Mouse (Mus musculus) small intestine, adult 2 months (tissue): ENCODE data around the gene Csf2. TPM values are rescaled to one million over a fixed set of nuclear protein-coding genes. Genes with fewer than 3 reads are reported as not detected.
A peak's percentile ranks its signal among the peaks of the same experiment; 100 is the strongest.

Source experiments
- H3K27ac ChIP-seq: fragments of 200-500 bp; 2 replicates; pipeline ENCODE4 v1.5.1; 2012; ENCODE audit warnings: low read depth, low read length, control low read depth, inconsistent platforms; ENCODE audit not compliant: insufficient read depth
- H3K27me3 ChIP-seq: fragments of 200-500 bp; 2 replicates; pipeline ENCODE4 v1.6.1; 2012; ENCODE audit warnings: mild to moderate bottlenecking, moderate library complexity, low read length, inconsistent platforms; ENCODE audit not compliant: control insufficient read depth, insufficient read depth
- H3K36me3 ChIP-seq: fragments of 200-500 bp; 2 replicates; pipeline ENCODE4 v1.6.1; 2012; ENCODE audit warnings: mild to moderate bottlenecking, low read length, control low read depth, inconsistent platforms; ENCODE audit not compliant: control insufficient read depth, insufficient read depth
- H3K4me1 ChIP-seq: fragments of 200-500 bp; 2 replicates; pipeline ENCODE4 v1.6.1; 2012; ENCODE audit warnings: low read length, inconsistent platforms, mixed read lengths; ENCODE audit not compliant: control insufficient read depth, insufficient read depth, insufficient read length
- H3K4me3 ChIP-seq: fragments of 200-500 bp; 2 replicates; pipeline ENCODE4 v1.5.1; 2012; ENCODE audit warnings: low read depth, mild to moderate bottlenecking, control low read depth, inconsistent platforms, low read length, moderate library complexity
- CTCF ChIP-seq: fragments of 200-500 bp; IDR thresholded peaks from 2 replicates; pipeline ENCODE4 v1.5.1; 2012; ENCODE audit warnings: low read depth, mild to moderate bottlenecking, control low read depth, inconsistent platforms, low read length, moderate library complexity, mixed read lengths; ENCODE audit not compliant: insufficient replicate concordance, insufficient read length; ENCODE audit errors: extremely low read depth
- POLR2A ChIP-seq: fragments of 200-500 bp; IDR thresholded peaks from 2 replicates; pipeline ENCODE4 v1.6.1; 2012; ENCODE audit warnings: low read depth, mild to moderate bottlenecking, control low read depth, inconsistent platforms, low read length, moderate library complexity
- WGBS: fragments of 180-500 bp; shearing (Covaris S2); methylation state at CpG from one replicate; pipeline ENCODE4 v1.1.7; 2018; 5-methylcytosine and 5-hydroxymethylcytosine counted together
- polyA plus RNA-seq: library from polyadenylated mRNA; depleted of rRNA; stranded (reverse); fragments of >200 nt; gene quantifications from 2 replicates; pipeline ENCODE4 v1.2.3, GENCODE M21; 2012

Csf2 gene
- polyA plus RNA-seq, 1 experiment, result 0.22 TPM

DNA sequence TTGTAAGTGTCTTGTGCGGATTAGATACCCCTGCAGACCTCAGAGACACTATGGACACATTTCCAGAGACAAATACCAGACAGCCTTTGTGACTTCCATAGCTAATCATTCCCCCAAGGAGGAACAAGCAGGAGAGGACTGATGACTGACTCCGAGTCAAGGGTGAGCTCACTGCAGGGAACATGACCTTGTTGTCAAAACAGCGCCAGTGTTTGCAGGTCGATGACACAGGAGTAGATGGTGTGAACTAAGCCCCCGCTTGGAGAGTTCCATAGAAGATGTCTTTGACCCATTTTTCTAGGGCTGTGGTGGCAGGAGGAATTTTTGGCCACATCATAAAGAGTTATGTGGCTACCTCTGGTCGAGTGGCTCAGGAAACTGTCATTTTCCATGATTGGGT lies 33.4 kb downstream of the Csf2 start:
- Histone ChIP-seq H3K27ac (no peak overlapping the region), H3K36me3 (no peaks in the 10 kb centered on the region), H3K4me1 (peaks cover 2% of the 10 kb centered on the region; the same call in 1 of the 2 replicates), H3K4me3 (no peak overlapping the region), H3K27me3 (no peaks in the 10 kb centered on the region)
- TF ChIP-seq POLR2A (no peak), CTCF (no peak)
- WGBS, result 71% methylated on average over 6 of the region's 6 CpGs

DNA sequence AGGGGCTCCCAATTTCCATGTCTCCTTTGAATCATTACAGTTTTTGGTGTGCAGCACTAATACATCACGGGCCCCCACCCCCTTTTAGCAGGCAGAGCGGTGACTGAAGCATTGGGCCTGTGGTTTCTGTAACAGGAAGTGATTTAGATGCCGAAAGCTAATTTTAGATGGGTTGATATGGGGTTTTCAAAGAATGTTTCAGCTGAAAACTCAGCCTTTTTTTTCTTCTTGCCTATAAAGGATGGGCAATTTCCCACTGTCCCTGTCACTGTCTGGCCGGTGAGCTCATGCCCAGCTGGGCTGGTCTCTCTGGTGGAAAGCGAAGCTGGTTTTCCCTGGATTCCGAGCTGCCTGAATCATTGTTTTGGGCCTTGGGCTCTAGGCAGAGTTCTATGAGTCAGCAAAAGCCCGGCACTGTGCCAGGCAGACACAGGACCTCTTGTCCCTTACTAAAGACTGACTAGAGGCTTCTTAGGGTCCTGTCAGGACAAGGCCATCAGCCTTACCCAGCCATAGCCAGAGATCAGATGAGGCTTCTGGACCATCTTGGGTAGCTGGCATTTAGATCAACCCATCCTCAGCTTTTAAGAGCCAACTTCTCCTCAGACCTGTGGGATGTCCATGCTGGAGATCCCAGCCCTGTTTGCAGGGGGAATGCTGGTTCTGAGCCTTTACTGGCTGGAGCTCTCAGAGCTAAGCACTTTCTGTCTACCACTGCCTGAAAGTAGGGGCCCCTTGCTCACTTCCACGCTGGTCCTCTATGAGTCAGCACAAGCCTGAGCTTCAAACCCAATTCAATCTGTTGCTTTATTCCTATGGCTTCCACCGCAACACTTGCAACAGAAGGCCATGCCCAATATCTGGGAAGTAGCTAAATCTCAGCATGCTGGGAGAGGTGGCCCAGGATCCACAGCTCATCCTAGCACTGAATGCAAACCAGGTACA lies 34.7 kb downstream of the Csf2 start:
- Histone ChIP-seq H3K27me3 (no peaks in the 10 kb centered on the region), H3K27ac (peak overlapping the region; percentile 54), H3K36me3 (no peaks in the 10 kb centered on the region), H3K4me3 (no peak overlapping the region), H3K4me1 (peaks cover 2% of the 10 kb centered on the region; the same call in 1 of the 2 replicates)
- 65% methylated on average over 9 of the region's 9 CpGs for WGBS
- TF ChIP-seq CTCF (no peak), POLR2A (no peak)

DNA sequence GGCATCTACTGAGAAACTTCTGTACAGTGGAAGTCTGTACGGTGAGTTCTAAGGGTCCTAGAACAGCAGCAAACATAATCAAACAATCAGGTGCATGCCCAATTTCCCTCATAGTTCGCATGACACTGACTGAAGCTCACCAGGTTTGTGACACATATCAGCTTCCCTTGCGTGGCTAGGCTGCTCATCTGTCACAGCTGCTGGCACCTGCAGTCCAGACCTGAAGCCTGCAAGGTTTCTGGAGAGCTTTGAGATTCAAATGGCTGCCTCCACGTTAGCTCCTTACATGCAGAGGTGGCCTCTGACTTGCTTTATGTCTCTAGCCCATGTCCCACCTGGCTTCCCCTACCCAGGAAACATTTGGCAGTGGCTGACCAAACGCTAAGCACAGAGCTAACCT lies 35.8 kb downstream of the Csf2 start:
- peaks cover 2% of the 10 kb centered on the region; the same call in 1 of the 2 replicates for H3K4me1 ChIP-seq
- no peaks in the 10 kb centered on the region for H3K36me3 ChIP-seq
- no peak for TF ChIP-seq POLR2A
- TF ChIP-seq CTCF, result no peak
- no peak overlapping the region for H3K27ac ChIP-seq
- 72% methylated on average over 5 of the region's 5 CpGs for WGBS
- no peak overlapping the region for H3K4me3 ChIP-seq
- H3K27me3 ChIP-seq, result no peaks in the 10 kb centered on the region

DNA sequence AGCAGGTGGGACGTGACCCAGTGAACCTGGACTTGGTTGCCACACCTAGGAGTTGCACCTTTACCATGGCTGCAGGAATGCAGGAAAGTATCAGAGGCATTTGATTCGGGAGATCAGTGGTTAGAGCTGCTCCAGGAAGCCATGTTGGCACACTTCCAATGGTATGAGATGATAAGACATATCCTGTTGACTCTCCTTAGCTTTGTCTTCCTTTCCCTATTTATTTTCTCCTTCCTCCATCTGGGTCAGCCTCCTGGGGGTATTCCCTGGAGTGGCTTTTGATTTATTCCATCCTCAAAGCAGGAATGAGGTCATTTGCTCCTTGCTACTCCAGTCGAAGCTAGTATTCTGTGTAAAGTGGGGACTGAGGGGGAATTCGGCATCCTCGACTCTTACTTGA lies 42.5 kb downstream of the Csf2 start:
- no peak overlapping the region for H3K27ac ChIP-seq
- WGBS, result 53% methylated on average over 5 of the region's 5 CpGs
- H3K36me3 ChIP-seq, result no peaks in the 10 kb centered on the region
- TF ChIP-seq POLR2A (no peak), CTCF (no peak)
- H3K27me3 ChIP-seq, result no peaks in the 10 kb centered on the region
- H3K4me1 ChIP-seq, result peaks cover 3% of the 10 kb centered on the region; the same call in 1 of the 2 replicates
- no peak overlapping the region for H3K4me3 ChIP-seq

- TF ChIP-seq POLR2A (no peak), CTCF (no peak)
- Histone ChIP-seq H3K36me3 (no peaks in the 10 kb centered on the region), H3K4me3 (no peak overlapping the region), H3K27me3 (no peaks in the 10 kb centered on the region), H3K27ac (no peak overlapping the region), H3K4me1 (peaks cover 3% of the 10 kb centered on the region; the same call in 1 of the 2 replicates)
- 80% methylated on average over 6 of the region's 6 CpGs for WGBS
These were observed 44.1 kb downstream of the Csf2 start for GRCm38 (mm10) chr11:54205366-54205765.

GRCm38 (mm10) chr11:54204781-54205180 lies 44.7 kb downstream of the Csf2 start:
- H3K4me1 ChIP-seq, result peaks cover 3% of the 10 kb centered on the region; the same call in 1 of the 2 replicates
- H3K27me3 ChIP-seq, result no peaks in the 10 kb centered on the region
- no peak overlapping the region for H3K27ac ChIP-seq
- H3K4me3 ChIP-seq, result no peak overlapping the region
- no peaks in the 10 kb centered on the region for H3K36me3 ChIP-seq
- TF ChIP-seq CTCF, result no peak
- TF ChIP-seq POLR2A, result no peak
- 85% methylated on average over 2 of the region's 2 CpGs for WGBS

GRCm38 (mm10) chr11:54203162-54203561 lies 46.3 kb downstream of the Csf2 start:
- Histone ChIP-seq H3K4me1 (peaks cover 3% of the 10 kb centered on the region; the same call in 1 of the 2 replicates), H3K36me3 (no peaks in the 10 kb centered on the region), H3K4me3 (no peak overlapping the region), H3K27me3 (no peaks in the 10 kb centered on the region), H3K27ac (no peak overlapping the region)
- TF ChIP-seq CTCF (no peak), POLR2A (no peak)
- 70% methylated on average over 2 of the region's 2 CpGs for WGBS
